Mouse (Mus musculus) lung, postnatal 14 days (tissue): ENCODE results near the gene Mrpl11.
"Not testable (repeated sequence)": the region's sequence is repeated elsewhere in the genome, so short reads cannot be mapped to it uniquely, and the experiment has no call there.

Experiments
- DNase-seq: peaks from one replicate; pipeline ENCODE4 v3.0.0; 2021

Mrpl11 gene

GRCm38 (mm10) chr19:4994043-4994442 lies 32.1 kb downstream of the Mrpl11 start:
- no peak for DNase-seq

GRCm38 (mm10) chr19:4999445-5000140 lies 37.6 kb downstream of the Mrpl11 start:
- no peak for DNase-seq

GRCm38 (mm10) chr19:5001666-5002406 lies 39.9 kb downstream of the Mrpl11 start:
- peak; percentile 76 for DNase-seq

GRCm38 (mm10) chr19:5003644-5004043 lies 41.7 kb downstream of the Mrpl11 start:
- DNase-seq = not testable (repeated sequence)

GRCm38 (mm10) chr19:5004925-5005324 lies 43.0 kb downstream of the Mrpl11 start:
- DNase-seq = no peak

GRCm38 (mm10) chr19:5013138-5013537 lies 51.2 kb downstream of the Mrpl11 start:
- DNase-seq = no peak

GRCm38 (mm10) chr19:5014961-5015398 lies 53.0 kb downstream of the Mrpl11 start:
- peak; percentile 44 for DNase-seq

GRCm38 (mm10) chr19:5016221-5016742 lies 54.3 kb downstream of the Mrpl11 start:
- DNase-seq = peak; percentile 47
